Mouse (Mus musculus): Measurements from ENCODE around the gene Il6ra. TPM values are rescaled to one million over a fixed set of nuclear protein-coding genes. Genes with fewer than 3 reads are reported as not detected.

Gene Il6ra
- polyA plus RNA-seq, 1 experiment: 2.4 TPM

DNA sequence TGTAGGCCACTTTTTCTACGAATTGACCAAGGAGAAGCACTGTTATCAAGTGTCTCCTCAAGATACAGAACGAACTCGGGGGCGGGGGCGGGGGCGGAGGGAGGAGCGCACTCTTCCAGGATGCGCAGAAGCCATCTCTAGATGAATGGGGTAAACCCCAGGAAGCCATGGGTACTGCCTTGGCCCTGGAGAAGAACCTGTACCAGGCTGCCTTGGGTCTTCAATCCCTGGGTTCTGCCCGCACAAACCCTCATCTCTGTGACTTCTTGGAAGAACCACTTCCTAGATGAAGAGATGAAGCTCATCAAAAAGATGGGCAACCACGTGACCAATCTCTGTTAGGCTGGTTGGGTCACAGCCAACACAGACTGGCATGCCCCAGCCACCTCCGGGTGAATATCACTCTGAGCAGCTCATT, 91.9 kb downstream of the Il6ra start:
- H3K27ac ChIP-seq (ENCODE audit: insufficient read depth, low read length): no peak overlapping the region
- no peak for TF ChIP-seq POLR2A (IDR thresholded peaks at IDR 0.05; ENCODE audit: extremely low read depth, insufficient read depth, low read length)
- no peak for TF ChIP-seq CTCF (IDR thresholded peaks at IDR 0.05; ENCODE audit: extremely low read depth, insufficient read depth, low read length)
- H3K4me3 ChIP-seq (ENCODE audit: insufficient read depth, low read length): no peak overlapping the region
- H3K4me1 ChIP-seq (ENCODE audit: control insufficient read depth, insufficient read depth, low read length): no peaks in the 10 kb centered on the region

DNA sequence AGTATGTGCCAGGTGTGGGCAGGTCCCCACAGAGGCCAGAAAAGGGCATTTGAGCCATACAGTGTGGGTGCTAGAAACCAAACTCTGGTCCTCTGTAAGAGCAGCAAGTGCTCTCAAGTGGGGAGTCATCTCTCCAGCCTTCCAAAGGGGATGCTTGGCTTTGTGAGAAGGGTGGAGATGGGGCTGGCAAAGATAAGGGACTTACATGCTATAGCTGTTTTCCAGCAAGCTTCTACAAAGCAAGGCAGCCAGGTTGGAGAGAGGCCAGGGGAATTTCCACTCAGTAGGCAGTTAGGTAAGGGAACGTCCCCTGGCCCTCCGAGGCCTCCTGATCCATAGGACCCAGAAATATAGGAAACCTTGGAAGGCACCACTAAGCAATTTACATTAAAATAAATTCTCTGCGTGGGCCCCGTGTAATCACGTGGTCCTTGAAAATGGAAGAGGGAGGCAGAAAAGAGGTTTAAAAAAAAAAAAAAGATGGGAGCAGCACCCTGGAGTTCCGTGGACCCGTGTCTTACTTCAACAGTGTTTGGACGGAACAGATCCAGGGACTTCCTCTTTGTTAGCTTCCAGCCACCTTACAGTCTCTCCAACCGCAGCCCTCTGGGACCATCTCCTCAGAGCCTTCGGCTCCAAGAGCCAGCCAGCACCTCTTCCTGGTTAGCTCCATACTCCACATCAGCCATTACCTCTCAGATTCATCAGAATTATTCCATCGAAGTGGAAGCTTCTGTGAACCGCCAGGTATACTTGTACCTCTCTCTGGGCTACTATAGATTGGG, 92.5 kb downstream of the Il6ra start:
- no peak overlapping the region for H3K27ac ChIP-seq (ENCODE audit: insufficient read depth, low read length)
- TF ChIP-seq CTCF (IDR thresholded peaks at IDR 0.05; ENCODE audit: extremely low read depth, insufficient read depth, low read length) (no peak), POLR2A (IDR thresholded peaks at IDR 0.05; ENCODE audit: extremely low read depth, insufficient read depth, low read length) (no peak)

DNA sequence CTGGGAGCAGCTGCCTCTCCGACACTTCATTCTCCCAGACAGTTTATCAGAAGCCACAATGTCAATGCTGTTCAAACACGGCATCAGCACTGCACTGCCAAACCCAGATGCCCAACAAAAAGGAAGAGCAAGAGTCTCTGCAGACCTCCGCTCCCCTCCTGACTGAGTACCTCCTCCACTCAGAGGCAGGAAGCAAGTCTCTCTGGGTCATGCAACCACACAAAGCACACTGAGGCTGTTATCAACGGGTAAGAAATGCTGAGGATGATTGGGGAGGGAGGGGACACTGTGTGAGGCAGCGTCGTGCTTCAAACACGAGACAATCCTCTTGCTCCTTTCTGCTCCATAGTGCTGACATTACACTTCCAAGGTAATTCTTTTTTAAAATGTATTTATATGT, 93.1 kb downstream of the Il6ra start:
- H3K4me3 ChIP-seq (ENCODE audit: insufficient read depth, low read length): no peak overlapping the region
- no peak overlapping the region for H3K27ac ChIP-seq (ENCODE audit: insufficient read depth, low read length)
- no peaks in the 10 kb centered on the region for H3K4me1 ChIP-seq (ENCODE audit: control insufficient read depth, insufficient read depth, low read length)
- TF ChIP-seq POLR2A (IDR thresholded peaks at IDR 0.05; ENCODE audit: extremely low read depth, insufficient read depth, low read length) (no peak), CTCF (IDR thresholded peaks at IDR 0.05; ENCODE audit: extremely low read depth, insufficient read depth, low read length) (no peak)

More for the DNA sequence above, 92.5 kb downstream of the Il6ra start:
- Histone ChIP-seq H3K4me3 (ENCODE audit: insufficient read depth, low read length) (no peak overlapping the region), H3K4me1 (ENCODE audit: control insufficient read depth, insufficient read depth, low read length) (no peaks in the 10 kb centered on the region)

DNA sequence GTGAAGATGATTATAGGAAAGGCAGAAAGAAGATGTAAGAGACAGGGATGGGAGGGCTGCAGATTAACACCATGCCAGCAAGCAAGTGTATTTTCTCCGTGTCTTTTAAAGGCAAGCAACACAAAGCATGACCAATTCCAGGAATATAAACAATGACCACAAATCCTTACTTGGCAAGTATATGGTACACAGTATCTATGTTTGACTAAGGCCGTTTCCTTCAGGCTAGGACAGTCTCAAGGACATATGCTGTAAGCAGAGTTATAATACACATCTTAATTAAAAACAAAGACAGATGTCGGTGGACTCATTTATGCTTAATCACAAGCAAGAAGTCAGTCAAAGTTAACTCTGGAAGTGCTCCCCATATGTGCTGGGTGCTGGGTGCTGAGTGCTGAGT, 94.4 kb downstream of the Il6ra start:
- TF ChIP-seq POLR2A (IDR thresholded peaks at IDR 0.05; ENCODE audit: extremely low read depth, insufficient read depth, low read length) (no peak), CTCF (IDR thresholded peaks at IDR 0.05; ENCODE audit: extremely low read depth, insufficient read depth, low read length) (no peak)
- Histone ChIP-seq H3K27ac (ENCODE audit: insufficient read depth, low read length) (no peak overlapping the region), H3K4me1 (ENCODE audit: control insufficient read depth, insufficient read depth, low read length) (no peaks in the 10 kb centered on the region), H3K4me3 (ENCODE audit: insufficient read depth, low read length) (no peak overlapping the region)

DNA sequence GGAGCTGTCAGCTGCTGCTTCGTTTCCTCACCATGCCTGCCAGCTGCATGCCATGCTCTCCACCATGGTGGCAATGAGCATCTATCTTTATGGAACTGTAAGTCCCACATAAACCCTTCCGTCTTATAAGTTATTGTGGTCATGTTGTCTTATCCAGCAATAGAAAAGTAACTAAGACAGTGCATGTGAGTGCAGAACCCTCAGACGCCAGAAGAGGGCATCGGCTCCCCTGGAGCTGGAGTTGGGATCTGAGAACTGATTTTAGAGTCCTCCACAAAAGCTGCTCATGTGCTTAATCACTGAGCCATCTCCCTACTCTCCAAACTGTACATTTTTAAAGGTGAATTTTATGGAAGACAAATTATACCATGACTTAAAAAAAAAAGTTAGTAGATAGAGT, 95.9 kb downstream of the Il6ra start:
- Histone ChIP-seq H3K4me1 (ENCODE audit: control insufficient read depth, insufficient read depth, low read length) (no peaks in the 10 kb centered on the region), H3K4me3 (ENCODE audit: insufficient read depth, low read length) (no peak overlapping the region), H3K27ac (ENCODE audit: insufficient read depth, low read length) (no peak overlapping the region)
- TF ChIP-seq CTCF (IDR thresholded peaks at IDR 0.05; ENCODE audit: extremely low read depth, insufficient read depth, low read length) (peak; percentile 31; the same call in 1 of the 2 replicates), POLR2A (IDR thresholded peaks at IDR 0.05; ENCODE audit: extremely low read depth, insufficient read depth, low read length) (no peak)

Other genes starting within 250 kb of the Il6ra start
- gene Adar, start 198.2 kb downstream of the Il6ra start, polyA plus RNA-seq (2012; rRNA removed): 111 and 118 TPM in 2 replicates
- gene Chrnb2, start 148.6 kb downstream of the Il6ra start, polyA plus RNA-seq (2012; rRNA removed): 22.6 and 22.9 TPM in 2 replicates
- 51.7 and 53.2 TPM in 2 replicates for gene Ube2q1, start 139.6 kb downstream of the Il6ra start, polyA plus RNA-seq (2012; rRNA removed)
- gene She, start 81.8 kb downstream of the Il6ra start, polyA plus RNA-seq (2012; rRNA removed): 2.2 TPM in 2 replicates
- gene Atp8b2, start 50.3 kb upstream of the Il6ra start, polyA plus RNA-seq (2012; rRNA removed): 112 and 117 TPM in 2 replicates
- gene Hax1, start 85.6 kb upstream of the Il6ra start, polyA plus RNA-seq (2012; rRNA removed): 96.1 and 101 TPM in 2 replicates
- 95.7 and 99.0 TPM in 2 replicates for gene 4933434E20Rik, start 138.4 kb upstream of the Il6ra start, polyA plus RNA-seq (2012; rRNA removed)
- 102 and 105 TPM in 2 replicates for gene Ubap2l, start 139.4 kb upstream of the Il6ra start, polyA plus RNA-seq (2012; rRNA removed)
- gene Tpm3, start 159.5 kb upstream of the Il6ra start, polyA plus RNA-seq (2012; rRNA removed): 177 and 188 TPM in 2 replicates
- 0.38 TPM in 2 replicates for gene Nup210l, start 190.9 kb upstream of the Il6ra start, polyA plus RNA-seq (2012; rRNA removed)